Mouse (Mus musculus): ENCODE results near the gene Fam160a1. TPM values are rescaled to one million over a fixed set of nuclear protein-coding genes. Genes with fewer than 3 reads are reported as not detected.

The Fam160a1 gene
- total and polyA plus RNA-seq, 2 experiments from 2014 or later = 0.32 to 1.2 TPM

GRCm38 (mm10) chr3:85733939-85734729 lies 83.0 kb downstream of the Fam160a1 start:
- H3K27ac ChIP-seq (ENCODE audit: low read depth, low read length) = no peak overlapping the region
- DNase-seq (ENCODE audit: low spot score) (no peak), ATAC-seq (ENCODE audit: low FRiP score) (no peak)
- no peak overlapping the region for H3K4me3 ChIP-seq (ENCODE audit: low read depth, low read length)
- H3K4me1 ChIP-seq (ENCODE audit: insufficient read depth, low read length) = no peaks in the 10 kb centered on the region
- H3K36me3 ChIP-seq (ENCODE audit: insufficient read depth, low read length) = no peaks in the 10 kb centered on the region
- H3K9ac ChIP-seq (replicated peaks; ENCODE audit: low read length, poor library complexity, severe bottlenecking) = no peak overlapping the region
- 78% methylated on average over 5 of the region's 5 CpGs for WGBS
- no peaks in the 10 kb centered on the region for H3K9me3 ChIP-seq (ENCODE audit: low read length)
- peak; percentile 18; the same call in 1 of the 2 replicates for TF ChIP-seq CTCF (IDR thresholded peaks at IDR 0.05)
- no peak overlapping the region for H3K4me2 ChIP-seq (ENCODE audit: low read depth, low read length, poor library complexity, severe bottlenecking)
- H3K27me3 ChIP-seq (ENCODE audit: insufficient read depth, low read length) = no peaks in the 10 kb centered on the region

GRCm38 (mm10) chr3:85727171-85727570 lies 89.9 kb downstream of the Fam160a1 start:
- DNase-seq (ENCODE audit: low spot score) = no peak

DNA sequence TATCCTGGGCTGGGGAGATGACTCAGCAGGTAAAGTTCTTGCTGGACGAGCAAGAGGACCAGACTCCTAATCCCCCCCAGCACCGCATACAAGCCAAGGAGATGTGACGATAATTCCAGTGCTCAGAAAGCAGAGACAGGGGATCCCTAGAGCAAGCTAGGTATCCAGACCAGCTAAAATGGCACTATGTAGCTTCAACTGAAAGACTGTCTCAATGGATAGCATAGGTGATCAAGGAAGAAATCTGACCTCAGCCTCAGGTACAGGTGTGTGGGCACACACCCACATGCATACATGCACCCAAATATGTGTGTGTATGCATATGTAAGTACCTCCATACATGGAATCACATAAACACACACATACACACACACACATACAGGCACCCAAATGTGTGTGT lies 91.1 kb downstream of the Fam160a1 start:
- ATAC-seq (ENCODE audit: low FRiP score) = no peak
- no peaks in the 10 kb centered on the region for H3K36me3 ChIP-seq (ENCODE audit: insufficient read depth, low read length)
- H3K4me1 ChIP-seq (ENCODE audit: insufficient read depth, low read length) = no peaks in the 10 kb centered on the region
- TF ChIP-seq CTCF (IDR thresholded peaks at IDR 0.05) = no peak
- H3K4me2 ChIP-seq (ENCODE audit: low read depth, low read length, poor library complexity, severe bottlenecking) = no peak overlapping the region
- H3K9ac ChIP-seq (replicated peaks; ENCODE audit: low read length, poor library complexity, severe bottlenecking) = no peak overlapping the region
- no peaks in the 10 kb centered on the region for H3K9me3 ChIP-seq (ENCODE audit: low read length)
- WGBS = 89% methylated on average over 3 of the region's 3 CpGs
- H3K4me3 ChIP-seq (ENCODE audit: low read depth, low read length) = no peak overlapping the region
- no peaks in the 10 kb centered on the region for H3K27me3 ChIP-seq (ENCODE audit: insufficient read depth, low read length)
- no peak for DNase-seq (ENCODE audit: low spot score)
- H3K27ac ChIP-seq (ENCODE audit: low read depth, low read length) = no peak overlapping the region

More at GRCm38 (mm10) chr3:85727171-85727570, 89.9 kb downstream of the Fam160a1 start:
- 66% methylated on average over 2 of the region's 2 CpGs for WGBS
- no peaks in the 10 kb centered on the region for H3K4me1 ChIP-seq (ENCODE audit: insufficient read depth, low read length)
- no peaks in the 10 kb centered on the region for H3K36me3 ChIP-seq (ENCODE audit: insufficient read depth, low read length)
- H3K9ac ChIP-seq (replicated peaks; ENCODE audit: low read length, poor library complexity, severe bottlenecking) = no peak overlapping the region
- no peak overlapping the region for H3K4me2 ChIP-seq (ENCODE audit: low read depth, low read length, poor library complexity, severe bottlenecking)
- no peaks in the 10 kb centered on the region for H3K9me3 ChIP-seq (ENCODE audit: low read length)
- no peak for TF ChIP-seq CTCF (IDR thresholded peaks at IDR 0.05)
- no peak for ATAC-seq (ENCODE audit: low FRiP score)
- H3K27me3 ChIP-seq (ENCODE audit: insufficient read depth, low read length) = no peaks in the 10 kb centered on the region
- H3K27ac ChIP-seq (ENCODE audit: low read depth, low read length) = no peak overlapping the region
- no peak overlapping the region for H3K4me3 ChIP-seq (ENCODE audit: low read depth, low read length)

GRCm38 (mm10) chr3:85725110-85725509 lies 92.0 kb downstream of the Fam160a1 start:
- Histone ChIP-seq H3K4me1 (ENCODE audit: insufficient read depth, low read length) (no peaks in the 10 kb centered on the region), H3K27me3 (ENCODE audit: insufficient read depth, low read length) (no peaks in the 10 kb centered on the region), H3K36me3 (ENCODE audit: insufficient read depth, low read length) (no peaks in the 10 kb centered on the region), H3K4me3 (ENCODE audit: low read depth, low read length) (no peak overlapping the region), H3K9ac (replicated peaks; ENCODE audit: low read length, poor library complexity, severe bottlenecking) (no peak overlapping the region), H3K9me3 (ENCODE audit: low read length) (no peaks in the 10 kb centered on the region), H3K27ac (ENCODE audit: low read depth, low read length) (no peak overlapping the region), H3K4me2 (ENCODE audit: low read depth, low read length, poor library complexity, severe bottlenecking) (no peak overlapping the region)
- DNase-seq (ENCODE audit: low spot score) = no peak
- TF ChIP-seq CTCF (IDR thresholded peaks at IDR 0.05) = no peak
- ATAC-seq (ENCODE audit: low FRiP score) = no peak
- WGBS = 75% methylated on average over 2 of the region's 2 CpGs

DNA sequence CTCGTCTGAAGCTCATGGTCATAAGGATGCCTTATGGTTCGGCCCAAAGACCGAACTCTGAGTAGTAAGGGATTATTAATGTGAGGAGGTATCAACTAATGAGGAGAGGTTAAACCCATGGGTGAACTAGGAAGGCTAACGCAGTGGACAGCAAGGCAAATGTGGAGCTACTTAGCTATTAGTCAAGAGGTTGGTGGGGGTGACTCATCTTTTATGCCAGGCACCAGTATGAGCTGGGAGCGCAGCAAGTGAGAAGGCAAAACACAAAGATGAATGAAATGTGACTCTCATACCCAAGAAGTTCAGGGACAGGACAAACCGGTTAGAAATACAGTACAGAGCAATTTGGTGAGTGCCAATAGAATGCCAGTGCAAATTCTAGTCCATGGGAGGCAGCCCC lies 94.5 kb downstream of the Fam160a1 start:
- H3K27me3 ChIP-seq (ENCODE audit: insufficient read depth, low read length) = no peaks in the 10 kb centered on the region
- ATAC-seq (ENCODE audit: low FRiP score) (no peak), DNase-seq (ENCODE audit: low spot score) (no peak)
- H3K4me3 ChIP-seq (ENCODE audit: low read depth, low read length) = no peak overlapping the region
- H3K9me3 ChIP-seq (ENCODE audit: low read length) = no peaks in the 10 kb centered on the region
- no peak for TF ChIP-seq CTCF (IDR thresholded peaks at IDR 0.05)
- H3K27ac ChIP-seq (ENCODE audit: low read depth, low read length) = no peak overlapping the region
- WGBS = 92% methylated on average over 6 of the region's 6 CpGs
- no peak overlapping the region for H3K9ac ChIP-seq (replicated peaks; ENCODE audit: low read length, poor library complexity, severe bottlenecking)
- H3K36me3 ChIP-seq (ENCODE audit: insufficient read depth, low read length) = no peaks in the 10 kb centered on the region
- no peaks in the 10 kb centered on the region for H3K4me1 ChIP-seq (ENCODE audit: insufficient read depth, low read length)
- H3K4me2 ChIP-seq (ENCODE audit: low read depth, low read length, poor library complexity, severe bottlenecking) = no peak overlapping the region

- H3K9ac ChIP-seq (replicated peaks; ENCODE audit: low read length, poor library complexity, severe bottlenecking) = no peak overlapping the region
- no peak overlapping the region for H3K4me3 ChIP-seq (ENCODE audit: low read depth, low read length)
- no peak for TF ChIP-seq CTCF (IDR thresholded peaks at IDR 0.05)
- no peak overlapping the region for H3K27ac ChIP-seq (ENCODE audit: low read depth, low read length)
- DNase-seq (ENCODE audit: low spot score) (no peak), ATAC-seq (ENCODE audit: low FRiP score) (no peak)
- no peaks in the 10 kb centered on the region for H3K4me1 ChIP-seq (ENCODE audit: insufficient read depth, low read length)
- no peaks in the 10 kb centered on the region for H3K27me3 ChIP-seq (ENCODE audit: insufficient read depth, low read length)
- H3K4me2 ChIP-seq (ENCODE audit: low read depth, low read length, poor library complexity, severe bottlenecking) = no peak overlapping the region
- no peaks in the 10 kb centered on the region for H3K9me3 ChIP-seq (ENCODE audit: low read length)
- no peaks in the 10 kb centered on the region for H3K36me3 ChIP-seq (ENCODE audit: insufficient read depth, low read length)
- 79% methylated on average over 4 of the region's 4 CpGs for WGBS
Observed at GRCm38 (mm10) chr3:85715764-85716297, 101.3 kb downstream of the Fam160a1 start.

Measured in midbrain, postnatal 0 days (tissue).